ENCODE assay signal across 10 mouse cellular contexts in genomic region chr4:145052282-145052681, GRCm38 (mm10).
DNase-seq lines count a peak whose midpoint lies in the region; ATAC-seq and TF ChIP-seq lines count a peak whose summit lies in the region.
"Had no signal": no experiment of that assay in that cellular context is flagged by ENCODE, and none has a peak within 500 bp of the region (broad histone marks: within the 10 kb centered on the region; RNA-seq: fewer than 3 reads in every experiment).

No protein-coding gene starts in this region.

- H3K27ac ChIP-seq in forebrain, embryonic 13.5 days, result no peak overlapping the region
- no peak overlapping the region for H3K27ac ChIP-seq in forebrain, embryonic 10.5 days
- H3K27ac ChIP-seq in lung, embryonic 14.5 days (ENCODE audit: low read depth), result no peak overlapping the region
- H3K27ac ChIP-seq in limb, embryonic 13.5 days, result peak overlapping the region; percentile 80
- H3K27ac ChIP-seq in neural tube, embryonic 15.5 days (replicated peaks), result no peak overlapping the region

- no peak overlapping the region for H3K4me2 ChIP-seq in forebrain, embryonic 13.5 days
- no peak overlapping the region for H3K4me2 ChIP-seq in lung, embryonic 14.5 days
- H3K4me2 ChIP-seq in limb, embryonic 13.5 days (replicated peaks), result no peak overlapping the region
- no peak overlapping the region for H3K4me2 ChIP-seq in neural tube, embryonic 15.5 days
- H3K4me2 ChIP-seq: embryonic facial prominence, embryonic 15.5 days had no signal

- peaks cover 8% of the 10 kb centered on the region; the same call in 1 of the 2 replicates for H3K27me3 ChIP-seq in forebrain, embryonic 13.5 days
- peaks cover 27% of the 10 kb centered on the region for H3K27me3 ChIP-seq in forebrain, embryonic 10.5 days (ENCODE audit: poor library complexity, severe bottlenecking)
- no peaks in the 10 kb centered on the region for H3K27me3 ChIP-seq in lung, embryonic 14.5 days (ENCODE audit: insufficient read depth, low read length)
- H3K27me3 ChIP-seq in limb, embryonic 13.5 days, result no peaks in the 10 kb centered on the region
- no peaks in the 10 kb centered on the region for H3K27me3 ChIP-seq in neural tube, embryonic 15.5 days (replicated peaks)
- H3K27me3 ChIP-seq: embryonic facial prominence, embryonic 15.5 days had no signal

- H3K4me3 ChIP-seq in forebrain, embryonic 13.5 days, result no peak overlapping the region
- H3K4me3 ChIP-seq in forebrain, embryonic 10.5 days, result no peak overlapping the region
- H3K4me3 ChIP-seq in lung, embryonic 14.5 days (ENCODE audit: low read depth, low read length), result no peak overlapping the region
- H3K4me3 ChIP-seq in lung, adult 2 months (replicated peaks; ENCODE audit: extremely low read depth, low read depth, low read length), result no peak overlapping the region
- no peak overlapping the region for H3K4me3 ChIP-seq in limb, embryonic 13.5 days
- no peak overlapping the region for H3K4me3 ChIP-seq in neural tube, embryonic 15.5 days (replicated peaks)
- H3K4me3 ChIP-seq: embryonic facial prominence, embryonic 15.5 days; myocyte had no signal

- WGBS in forebrain, embryonic 13.5 days, result 89% methylated on average over 3 of the region's 3 CpGs
- WGBS in forebrain, embryonic 10.5 days, result 85% methylated on average over 3 of the region's 3 CpGs
- 59% methylated on average over 3 of the region's 3 CpGs for WGBS in lung, embryonic 14.5 days
- WGBS in lung, adult 2 months, result 63% methylated on average over 3 of the region's 3 CpGs
- 66% methylated on average over 3 of the region's 3 CpGs for WGBS in limb, embryonic 13.5 days
- 93% methylated on average over 3 of the region's 3 CpGs for WGBS in neural tube, embryonic 15.5 days

- no peak for DNase-seq in forebrain, embryonic 10.5 days (ENCODE audit: extremely low spot score, low spot score)
- DNase-seq in lung, embryonic 14.5 days, result peak; percentile 39
- no peak for DNase-seq in lung, adult 2 months
- peak; percentile 52 to 75 for DNase-seq in kidney, adult 8-10 months
- DNase-seq in thymus, postnatal 25 days, result no peak

- TF ChIP-seq POLR2A in lung, adult 2 months (IDR thresholded peaks at IDR 0.05; ENCODE audit: borderline replicate concordance, extremely low read depth, low read depth, low read length), result no peak

- H3K9ac ChIP-seq in forebrain, embryonic 13.5 days, result no peak overlapping the region
- H3K9ac ChIP-seq in lung, embryonic 14.5 days, result no peak overlapping the region
- H3K9ac ChIP-seq in limb, embryonic 13.5 days, result no peak overlapping the region
- H3K9ac ChIP-seq in neural tube, embryonic 15.5 days (replicated peaks), result no peak overlapping the region
- H3K9ac ChIP-seq: embryonic facial prominence, embryonic 15.5 days had no signal

- TF ChIP-seq CTCF in lung, embryonic 14.5 days (IDR thresholded peaks at IDR 0.05; ENCODE audit: low read depth), result no peak
- no peak for TF ChIP-seq CTCF in lung, adult 2 months (IDR thresholded peaks at IDR 0.05; ENCODE audit: insufficient read depth, low read length)

- H3K4me1 ChIP-seq in forebrain, embryonic 13.5 days, result peaks cover 16% of the 10 kb centered on the region
- peaks cover 20% of the 10 kb centered on the region for H3K4me1 ChIP-seq in forebrain, embryonic 10.5 days
- H3K4me1 ChIP-seq in lung, embryonic 14.5 days (ENCODE audit: insufficient read depth), result peaks cover 5% of the 10 kb centered on the region; the same call in 1 of the 2 replicates
- H3K4me1 ChIP-seq in lung, adult 2 months (ENCODE audit: control insufficient read depth, insufficient read depth, low read length), result peaks cover 5% of the 10 kb centered on the region
- peaks cover 40% of the 10 kb centered on the region for H3K4me1 ChIP-seq in limb, embryonic 13.5 days
- no peaks in the 10 kb centered on the region for H3K4me1 ChIP-seq in neural tube, embryonic 15.5 days

- no peaks in the 10 kb centered on the region for H3K9me3 ChIP-seq in forebrain, embryonic 13.5 days (replicated peaks)
- no peaks in the 10 kb centered on the region for H3K9me3 ChIP-seq in forebrain, embryonic 10.5 days
- H3K9me3 ChIP-seq in lung, embryonic 14.5 days (ENCODE audit: low read depth, low read length), result no peaks in the 10 kb centered on the region
- H3K9me3 ChIP-seq in limb, embryonic 13.5 days, result no peaks in the 10 kb centered on the region
- no peaks in the 10 kb centered on the region for H3K9me3 ChIP-seq in neural tube, embryonic 15.5 days (replicated peaks)
- H3K9me3 ChIP-seq: embryonic facial prominence, embryonic 15.5 days had no signal

- 0 out of 2 replicates have a peak, but pooled peaks have one; percentile 24 for ATAC-seq in forebrain, embryonic 13.5 days
- ATAC-seq in lung, embryonic 14.5 days (ENCODE audit: insufficient read depth), result peak; percentile 39; the same call in 1 of the 2 replicates
- ATAC-seq in limb, embryonic 13.5 days (ENCODE audit: low FRiP score, low read depth), result no peak
- no peak for ATAC-seq in neural tube, embryonic 15.5 days (ENCODE audit: low FRiP score)

- peaks cover 47% of the 10 kb centered on the region for H3K36me3 ChIP-seq in forebrain, embryonic 13.5 days (ENCODE audit: poor library complexity, severe bottlenecking)
- H3K36me3 ChIP-seq in forebrain, embryonic 10.5 days (replicated peaks), result peaks cover 44% of the 10 kb centered on the region
- peaks cover 40% of the 10 kb centered on the region for H3K36me3 ChIP-seq in lung, embryonic 14.5 days (ENCODE audit: insufficient read depth)
- H3K36me3 ChIP-seq in limb, embryonic 13.5 days, result peaks cover 51% of the 10 kb centered on the region
- peaks cover 43% of the 10 kb centered on the region for H3K36me3 ChIP-seq in neural tube, embryonic 15.5 days

Comparison
In these comparisons a context has a peak if more than half of its experiments do, and no peak if none do; other contexts are left out.
1. DNase-seq: peak in lung, embryonic 14.5 days (single experiment) and kidney, adult 8-10 months (2 of 2); none in forebrain, embryonic 10.5 days (single experiment), lung, adult 2 months (single experiment) and thymus, postnatal 25 days (single experiment).
2. ATAC-seq: peak in forebrain, embryonic 13.5 days (single experiment) and lung, embryonic 14.5 days (single experiment); none in limb, embryonic 13.5 days (single experiment) and neural tube, embryonic 15.5 days (single experiment).